Mouse (Mus musculus) embryonic stem cell, embryonic (primary cell): ENCODE measurements around the gene Csnk1g2.

ENCODE experiments used
- CTCF ChIA-PET, 4 experiments: fragments of 300-600 bp in 2 of 4; fragments of 350-600 bp in 2 of 4; sonication (Branson Sonifier 250); formaldehyde crosslinking; loops; one replicate each; lab custom pipeline; 2022; ENCODE audit warnings: inconsistent platforms in 2 of 4; lab: Charles Lee
- POLR2A ChIA-PET, 4 experiments: fragments of 300-600 bp in 2 of 4; fragments of 350-600 bp in 2 of 4; sonication (Branson Sonifier 250); formaldehyde crosslinking; loops; one replicate each; lab custom pipeline; 2022; ENCODE audit warnings: antibody characterized with exemption in 4 of 4, inconsistent platforms in 1 of 4; lab: Charles Lee

The Csnk1g2 gene

DNA sequence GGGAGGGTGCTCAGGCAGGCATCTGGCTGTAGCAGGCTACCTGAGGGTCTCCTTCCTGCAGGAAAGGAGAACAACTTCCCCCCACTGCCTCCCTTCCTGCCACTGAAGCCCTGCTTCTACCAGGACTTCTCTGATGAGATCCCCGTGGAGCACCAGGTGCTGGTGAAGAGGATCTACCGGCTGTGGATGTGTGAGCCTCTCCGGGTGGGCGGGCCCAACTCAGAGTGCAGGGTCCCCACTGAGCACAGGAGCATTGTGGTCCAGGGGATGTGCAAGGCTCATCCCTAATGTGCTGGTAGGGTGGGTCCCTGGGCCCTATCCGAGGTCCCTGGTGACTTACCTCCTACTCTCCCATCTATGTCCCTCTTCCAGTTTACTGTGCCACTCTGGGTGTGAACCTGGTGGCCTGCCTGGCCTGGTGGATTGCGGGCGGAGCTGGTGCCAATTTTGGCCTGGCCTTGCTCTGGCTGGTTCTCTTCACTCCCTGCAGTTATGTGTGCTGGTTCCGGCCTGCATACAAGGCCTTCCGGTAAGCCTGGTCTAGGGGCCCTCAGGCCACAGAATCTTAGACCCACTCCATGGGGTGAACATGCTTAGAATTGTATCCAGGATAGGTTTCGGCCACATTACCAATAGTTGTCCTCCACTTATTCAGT lies 13.2 kb upstream of the Csnk1g2 start:
- ChIA-PET CTCF (interaction anchor here in 1 of 4 experiments (2.6 kb wide), 1 partner anchor 11 kb away, joined by 38 read pairs; the partner anchor contains the start of gene Csnk1g2), POLR2A (interaction anchor here in 2 of 4 experiments (0.9 to 5.6 kb wide), 10 partner anchors 10 to 66 kb away, joined by 3 to 44 read pairs (median 14); partner anchors contain the start of genes Abhd17a (in 1 of the 2) and Klf16 (in 1 of the 2))

DNA sequence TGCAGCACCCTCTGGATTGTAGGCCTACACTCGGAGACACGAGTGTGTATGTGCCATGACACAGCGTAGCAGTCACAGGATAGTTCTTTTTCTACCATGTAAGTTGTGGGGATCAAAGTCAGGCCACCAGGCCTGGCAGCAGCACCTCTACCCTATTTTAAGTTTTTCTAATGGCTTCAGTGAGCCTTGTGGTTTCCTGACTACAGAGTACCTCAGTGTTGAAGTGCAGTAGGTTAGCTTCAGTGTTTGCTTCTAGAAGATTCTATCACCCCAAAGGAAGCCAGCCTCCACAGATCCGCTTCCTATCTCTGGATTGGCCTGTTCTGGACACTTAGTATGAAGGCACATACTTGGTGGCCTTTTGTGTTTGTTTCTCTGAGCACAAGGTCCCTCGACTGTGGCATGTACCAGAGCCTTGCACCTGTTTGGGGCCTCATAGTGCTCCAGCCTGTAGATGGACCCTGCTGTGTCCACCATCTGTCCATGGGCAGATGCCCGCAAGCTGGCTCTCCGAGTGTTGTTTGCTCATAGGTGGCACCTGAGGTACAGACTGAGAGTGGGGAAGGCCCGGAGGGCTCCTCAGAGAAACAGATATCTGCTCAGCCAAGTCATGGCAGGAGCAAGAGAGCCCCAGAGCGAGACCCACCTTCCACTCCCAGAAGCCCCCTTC lies 12.4 kb upstream of the Csnk1g2 start:
- ChIA-PET CTCF (interaction anchor here (0.5 to 2.6 kb wide), 46 partner anchors 7 to 995 kb away, joined by 3 to 38 read pairs (median 5); partner anchors contain the start of genes Adat3 (in 2 of the 4), Csnk1g2 (in 2 of the 4), Scamp4 (in 2 of the 4) and Abhd17a (in 1 of the 4)), POLR2A (interaction anchor here in 3 of 4 experiments (0.6 to 5.6 kb wide), 30 partner anchors 9 to 221 kb away, joined by 3 to 44 read pairs (median 5); partner anchors contain the start of genes Abhd17a (in 2 of the 3), Csnk1g2 (in 2 of the 3) and Klf16 (in 1 of the 3))

DNA sequence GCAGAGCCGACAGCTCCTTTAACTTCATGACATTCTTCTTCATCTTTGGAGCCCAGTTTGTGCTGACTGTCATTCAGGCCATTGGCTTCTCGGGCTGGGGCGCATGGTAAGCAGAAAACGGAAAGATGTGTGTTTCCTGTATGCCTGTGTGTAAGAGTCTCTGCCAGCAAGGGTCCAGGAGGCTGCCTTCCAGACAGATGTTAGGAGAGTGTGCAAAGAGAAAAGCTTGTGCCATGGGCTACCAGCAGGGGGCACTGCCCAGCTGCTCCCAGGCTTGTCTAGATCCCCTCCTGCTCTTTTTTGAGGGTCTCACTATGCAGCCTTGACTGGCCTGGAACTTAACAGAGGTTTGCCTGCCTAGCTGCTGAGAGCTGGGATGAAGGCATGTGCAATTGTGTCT lies 11.6 kb upstream of the Csnk1g2 start:
- POLR2A ChIA-PET, result interaction anchor here (0.6 to 5.6 kb wide), 43 partner anchors 7 to 220 kb away, joined by 3 to 44 read pairs (median 5); partner anchors contain the start of genes Csnk1g2 (in 3 of the 4), Abhd17a (in 2 of the 4), Adat3 (in 2 of the 4) and Scamp4 (in 2 of the 4)
- CTCF ChIA-PET, result interaction anchor here (0.5 to 2.6 kb wide), 64 partner anchors 8 to 994 kb away, joined by 3 to 38 read pairs (median 4); partner anchors contain the start of genes Csnk1g2 (in 3 of the 4), Adat3 (in 2 of the 4), Rexo1 (in 2 of the 4) and Scamp4 (in 2 of the 4)

DNA sequence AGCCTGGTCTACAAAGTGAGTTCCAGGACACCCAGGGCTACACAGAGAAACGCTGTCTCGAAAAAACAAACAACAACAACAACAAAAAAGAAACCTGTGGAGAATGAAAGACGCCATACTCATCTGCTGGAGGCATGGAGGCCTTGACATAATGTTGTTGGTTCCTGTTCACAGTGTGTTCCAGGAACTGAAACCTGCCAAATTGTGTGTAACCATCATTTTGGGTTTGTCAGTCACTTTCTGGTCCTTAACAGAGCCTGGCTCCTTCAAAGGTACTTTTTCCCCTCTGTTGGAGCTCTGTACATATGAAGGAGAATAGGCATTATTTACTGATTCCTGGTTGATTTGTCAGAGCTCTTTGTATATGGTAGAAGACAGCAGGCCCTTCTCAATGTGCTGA lies 10.7 kb upstream of the Csnk1g2 start:
- POLR2A ChIA-PET, result interaction anchor here in 2 of 4 experiments (0.8 to 5.6 kb wide), 16 partner anchors 8 to 219 kb away, joined by 3 to 44 read pairs (median 10); partner anchors contain the start of genes Abhd17a (in 2 of the 2), Adat3 (in 2 of the 2), Csnk1g2 (in 2 of the 2) and Scamp4 (in 2 of the 2)
- CTCF ChIA-PET, result interaction anchor here (0.6 to 2.6 kb wide), 25 partner anchors 8 to 144 kb away, joined by 3 to 38 read pairs (median 4); partner anchors contain the start of genes Adat3 (in 2 of the 4), Csnk1g2 (in 2 of the 4), Scamp4 (in 2 of the 4) and Abhd17a (in 1 of the 4)

DNA sequence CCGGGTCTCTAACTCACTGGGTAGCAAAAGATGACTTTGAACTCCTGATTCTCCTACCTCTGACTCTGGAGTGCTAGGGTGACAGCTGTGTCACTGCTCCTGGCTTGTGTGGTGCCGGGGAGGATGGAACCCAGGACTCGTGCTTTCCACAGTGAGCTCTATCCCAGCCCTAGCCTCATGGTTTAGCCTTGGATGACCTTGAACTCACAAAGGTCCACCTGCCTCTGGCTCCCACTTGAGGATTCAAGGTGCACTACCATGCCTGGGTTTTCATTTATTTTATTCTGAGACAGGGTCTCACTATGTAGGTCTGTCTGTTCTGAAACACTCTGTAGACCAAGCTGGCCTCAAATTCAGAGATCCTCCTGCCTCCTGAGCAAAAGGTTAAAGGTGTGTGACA lies 8.8 kb upstream of the Csnk1g2 start:
- ChIA-PET POLR2A (interaction anchor here (0.6 to 5.6 kb wide), 22 partner anchors 8 to 284 kb away, joined by 3 to 44 read pairs (median 4); partner anchors contain the start of genes Adat3 (in 2 of the 4), Csnk1g2 (in 2 of the 4), Scamp4 (in 2 of the 4) and Abhd17a (in 1 of the 4)), CTCF (interaction anchor here in 2 of 4 experiments (0.6 to 2.0 kb wide), 8 partner anchors 9 to 286 kb away, joined by 3 to 15 read pairs (median 4); partner anchors contain the start of genes Abhd17a (in 1 of the 2), Csnk1g2 (in 1 of the 2) and Mknk2 (in 1 of the 2))

DNA sequence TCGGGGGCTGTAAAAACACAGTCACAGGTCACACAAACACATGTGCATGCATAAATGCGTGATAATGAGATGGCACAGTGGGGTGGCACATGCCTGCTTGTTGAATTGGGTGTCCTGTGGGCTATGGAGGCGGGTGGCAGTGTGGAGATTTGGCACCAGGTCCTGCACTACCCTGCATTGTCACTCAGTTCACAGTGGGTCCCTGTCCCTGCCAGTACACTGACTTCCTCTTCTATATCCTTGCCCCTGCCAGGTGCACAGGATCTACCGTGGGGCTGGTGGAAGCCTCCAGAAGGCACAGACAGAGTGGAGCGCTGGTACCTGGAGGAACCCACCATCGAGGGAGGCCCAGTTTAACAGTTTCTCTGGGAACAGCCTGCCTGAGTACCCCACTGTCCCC lies 8.3 kb upstream of the Csnk1g2 start:
- POLR2A ChIA-PET, result interaction anchor here in 3 of 4 experiments (0.6 to 5.6 kb wide), 18 partner anchors 8 to 285 kb away, joined by 3 to 44 read pairs (median 4); partner anchors contain the start of genes Csnk1g2 (in 2 of the 3), Abhd17a (in 1 of the 3), Adat3 (in 1 of the 3) and Klf16 (in 1 of the 3)
- CTCF ChIA-PET, result interaction anchor here in 2 of 4 experiments (0.7 to 2.0 kb wide), 5 partner anchors 8 to 286 kb away, joined by 3 to 15 read pairs (median 6); partner anchors contain the start of genes Abhd17a (in 1 of the 2), Csnk1g2 (in 1 of the 2) and Mknk2 (in 1 of the 2)

DNA sequence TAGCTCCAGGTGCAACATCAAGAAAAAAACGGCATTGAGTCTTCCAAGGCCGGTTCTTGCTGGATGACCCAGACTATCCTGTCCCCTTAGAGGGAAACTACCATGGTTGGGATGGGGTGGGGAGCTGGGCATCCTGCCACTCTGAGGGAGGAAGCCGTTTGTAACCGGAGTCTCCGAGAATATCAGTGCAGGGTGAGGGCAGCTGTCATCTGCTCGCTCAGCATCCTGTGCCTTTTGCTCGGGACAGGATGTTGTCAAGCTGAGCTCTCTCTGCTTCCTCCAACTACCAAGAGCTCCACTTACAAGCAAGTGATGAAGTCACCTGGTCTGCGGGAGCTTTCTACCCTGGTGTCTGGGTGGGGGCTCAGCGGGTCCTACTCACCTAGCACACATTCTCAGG lies 4.5 kb upstream of the Csnk1g2 start:
- ChIA-PET CTCF (interaction anchor here in 3 of 4 experiments (0.7 to 1.4 kb wide), 5 partner anchors 39 to 538 kb away, joined by 3 to 4 read pairs (median 4); no protein-coding TSS in a partner anchor), POLR2A (interaction anchor here in 3 of 4 experiments (0.6 to 7.8 kb wide), 27 partner anchors 7 to 451 kb away, joined by 3 to 117 read pairs (median 5); partner anchors contain the start of genes Adat3 (in 2 of the 3), Gm49322 (in 2 of the 3), Rexo1 (in 2 of the 3) and Scamp4 (in 2 of the 3))

DNA sequence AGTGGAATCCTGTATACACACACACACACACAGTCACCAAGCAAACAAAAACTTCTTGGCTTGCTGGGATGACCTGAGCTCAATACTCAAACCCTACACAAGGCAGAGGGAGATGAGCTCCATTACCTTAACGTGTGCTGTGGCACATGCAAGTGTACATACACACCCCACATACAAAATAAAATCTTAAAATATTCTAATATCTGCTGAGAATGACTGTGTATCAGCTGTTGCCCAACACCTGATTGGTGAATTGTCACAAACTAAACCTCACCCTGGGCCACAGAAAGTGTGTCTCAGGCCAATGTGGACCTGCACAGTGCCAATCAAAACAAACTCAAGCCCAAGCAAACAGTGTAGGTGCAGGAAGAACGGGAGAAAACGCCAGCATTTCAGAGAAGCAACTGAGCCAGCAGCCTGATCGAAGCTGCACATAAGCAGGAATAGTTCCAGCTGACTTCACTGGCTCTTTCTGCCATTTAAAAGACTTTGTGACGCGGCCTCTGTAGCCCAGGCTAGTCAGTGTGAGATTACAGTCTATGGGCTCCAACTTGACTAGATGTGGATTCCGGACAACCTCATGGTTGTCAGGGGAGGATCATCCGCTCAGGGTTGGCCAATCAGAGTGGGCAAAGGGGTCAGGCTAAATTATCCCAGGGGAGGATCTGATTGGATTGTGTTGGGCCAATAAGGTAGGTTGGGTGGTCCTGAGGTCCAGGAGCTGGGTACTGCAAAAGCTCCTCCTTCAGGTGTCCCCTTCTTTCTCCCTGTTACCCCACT lies 3.0 kb upstream of the Csnk1g2 start:
- POLR2A ChIA-PET, result interaction anchor here (0.6 to 10.3 kb wide), 101 partner anchors 9 to 765 kb away, joined by 3 to 157 read pairs (median 4); partner anchors contain the start of genes Adat3 (in 4 of the 4), Scamp4 (in 4 of the 4), Gm49322 (in 3 of the 4) and Mknk2 (in 3 of the 4)

DNA sequence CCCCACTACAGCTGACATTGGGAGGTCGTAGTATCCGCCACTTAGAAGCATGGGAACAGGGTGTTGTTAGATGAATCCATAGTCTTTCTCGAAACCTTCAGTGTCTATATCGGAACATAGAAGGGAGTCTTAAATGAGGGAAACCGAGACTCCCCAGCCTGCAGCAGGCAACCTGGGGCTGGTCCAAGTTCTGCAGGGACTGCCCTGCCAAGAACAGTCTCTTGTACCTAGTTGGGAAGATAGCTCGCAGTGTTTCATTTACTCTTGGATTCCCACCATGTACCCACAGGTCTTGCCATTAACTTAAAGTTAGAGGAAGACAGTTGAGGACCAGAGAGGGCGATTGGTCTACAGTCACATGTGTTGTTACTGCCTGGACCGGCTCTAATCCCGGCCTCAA lies 2.3 kb upstream of the Csnk1g2 start:
- ChIA-PET CTCF (interaction anchor here (0.6 to 4.0 kb wide), 17 partner anchors 9 to 260 kb away, joined by 3 to 38 read pairs (median 4); partner anchors contain the start of genes Atp8b3 (in 1 of the 4), Klf16 (in 1 of the 4) and Rexo1 (in 1 of the 4)), POLR2A (interaction anchor here (0.5 to 10.3 kb wide), 97 partner anchors 9 to 711 kb away, joined by 3 to 157 read pairs (median 5); partner anchors contain the start of genes Adat3 (in 4 of the 4), Scamp4 (in 4 of the 4), Gm49322 (in 3 of the 4) and Mknk2 (in 3 of the 4))

More for the DNA sequence above, 3.0 kb upstream of the Csnk1g2 start:
- CTCF ChIA-PET, result interaction anchor here (0.6 to 4.0 kb wide), 19 partner anchors 9 to 696 kb away, joined by 3 to 38 read pairs (median 4); partner anchors contain the start of genes Atp8b3 (in 1 of the 4), Klf16 (in 1 of the 4), Midn (in 1 of the 4) and Rexo1 (in 1 of the 4)

DNA sequence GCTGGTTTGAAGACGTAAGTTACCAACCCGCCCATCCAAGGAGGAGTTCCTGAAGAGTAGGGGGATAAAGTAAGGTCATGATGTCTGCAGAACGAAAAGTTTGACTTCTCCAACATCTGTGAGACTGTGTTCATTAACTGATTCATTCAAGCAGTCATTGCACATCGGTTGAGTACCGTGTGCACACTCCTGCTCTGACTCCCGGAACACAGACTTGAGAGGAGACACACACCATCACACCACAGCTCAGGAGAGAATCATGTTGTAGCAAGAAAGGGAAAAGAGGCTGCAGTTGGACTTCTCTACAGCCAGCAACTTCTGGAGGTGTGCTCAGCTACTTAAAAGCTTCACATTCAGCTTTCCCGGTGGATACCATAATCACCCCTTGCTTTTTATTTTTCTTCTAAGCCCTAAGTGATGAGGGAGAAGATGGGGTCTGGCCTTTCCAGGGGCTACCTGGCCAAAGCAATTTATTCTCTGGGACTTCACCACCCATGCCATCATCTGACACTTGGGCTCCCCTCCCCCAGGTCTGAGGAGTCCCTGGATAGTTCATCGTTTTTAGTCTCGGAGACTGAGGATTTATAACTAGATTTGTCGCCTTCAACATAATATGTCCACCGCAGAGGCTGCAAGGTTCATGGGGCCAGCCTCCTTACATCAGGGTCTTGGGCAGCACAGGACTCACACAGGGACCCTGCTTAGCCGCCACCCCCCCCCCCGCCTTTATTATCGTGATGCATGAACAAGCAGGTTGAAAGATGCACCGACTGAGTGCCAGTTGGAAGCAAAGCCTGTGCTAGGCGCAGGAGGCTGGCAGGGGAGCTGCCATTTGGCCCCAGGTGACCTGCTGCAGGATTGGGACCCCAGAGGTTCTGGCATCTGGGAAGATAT lies 1.6 kb upstream of the Csnk1g2 start:
- ChIA-PET CTCF (interaction anchor here (0.9 to 4.0 kb wide), 11 partner anchors 10 to 67 kb away, joined by 3 to 38 read pairs (median 6); partner anchors contain the start of genes Klf16 (in 1 of the 4) and Rexo1 (in 1 of the 4)), POLR2A (interaction anchor here (0.5 to 10.3 kb wide), 75 partner anchors 8 to 569 kb away, joined by 3 to 157 read pairs (median 7); partner anchors contain the start of genes Adat3 (in 3 of the 4), Gm49322 (in 3 of the 4), Mknk2 (in 3 of the 4) and Scamp4 (in 3 of the 4))

DNA sequence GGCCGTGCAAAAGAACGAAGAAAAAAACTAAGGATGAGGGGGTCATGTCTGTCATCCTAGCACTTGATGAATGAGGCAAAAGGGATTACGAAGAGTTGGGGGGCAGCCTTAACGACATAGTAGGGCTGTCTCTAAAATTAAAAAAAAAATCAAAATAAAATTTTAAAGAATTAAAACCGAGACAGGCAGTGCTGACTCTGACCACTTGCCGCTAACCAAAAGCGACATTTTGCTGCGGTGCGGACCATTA lies 1.0 kb upstream of the Csnk1g2 start:
- ChIA-PET POLR2A (interaction anchor here (0.5 to 10.3 kb wide), 117 partner anchors 8 to 671 kb away, joined by 3 to 232 read pairs (median 6); partner anchors contain the start of genes Abhd17a (in 3 of the 4), Gadd45b (in 3 of the 4), Klf16 (in 3 of the 4) and Mknk2 (in 3 of the 4)), CTCF (interaction anchor here (0.6 to 4.0 kb wide), 19 partner anchors 8 to 517 kb away, joined by 3 to 38 read pairs (median 6); partner anchors contain the start of genes Abhd17a (in 1 of the 4), Adat3 (in 1 of the 4), Atp8b3 (in 1 of the 4) and Rexo1 (in 1 of the 4))

DNA sequence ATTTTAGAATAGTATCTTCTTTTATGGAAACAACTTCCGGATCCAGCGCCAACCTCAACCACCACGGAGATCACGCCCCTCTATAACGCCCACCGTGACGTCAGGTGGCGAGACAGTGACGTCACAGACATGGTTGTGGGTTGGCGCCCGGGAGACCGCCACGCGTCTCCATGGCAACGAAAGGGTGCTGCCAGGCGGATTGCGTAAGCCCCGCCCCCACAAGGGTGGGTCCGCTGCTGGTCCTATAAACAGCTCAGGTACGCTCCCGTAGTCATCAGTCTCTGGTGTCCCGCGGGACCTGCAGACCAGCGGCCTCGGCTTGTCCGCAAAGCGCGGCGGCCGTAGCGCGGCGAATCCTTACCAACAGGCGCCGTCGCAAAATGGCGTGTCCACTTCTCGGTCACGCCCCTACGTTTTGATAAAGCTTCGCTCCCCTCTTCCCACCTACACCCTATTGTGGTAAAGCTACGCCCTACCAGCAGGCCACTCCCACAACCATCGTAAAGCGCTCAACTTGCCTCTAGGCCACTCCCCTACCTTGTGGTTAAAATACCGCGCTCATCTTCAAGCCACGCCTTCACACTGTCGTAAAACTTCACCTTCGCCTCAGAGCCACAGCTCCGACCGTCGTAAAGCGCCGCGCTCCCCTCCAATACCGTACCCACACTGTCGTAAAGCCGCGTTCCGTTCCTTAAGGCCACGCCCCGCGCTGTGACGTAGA lies 538 bp upstream of the Csnk1g2 start:
- ChIA-PET CTCF (interaction anchor here (0.5 to 4.0 kb wide), 36 partner anchors 8 to 671 kb away, joined by 3 to 38 read pairs (median 4); partner anchors contain the start of genes Atp8b3 (in 2 of the 4), Rexo1 (in 2 of the 4), Abhd17a (in 1 of the 4) and Adat3 (in 1 of the 4)), POLR2A (interaction anchor here (0.5 to 10.3 kb wide), 159 partner anchors 8 to 999 kb away, joined by 3 to 232 read pairs (median 5); partner anchors contain the start of genes Abhd17a (in 3 of the 4), Gadd45b (in 3 of the 4), Klf16 (in 3 of the 4) and Mknk2 (in 3 of the 4))

DNA sequence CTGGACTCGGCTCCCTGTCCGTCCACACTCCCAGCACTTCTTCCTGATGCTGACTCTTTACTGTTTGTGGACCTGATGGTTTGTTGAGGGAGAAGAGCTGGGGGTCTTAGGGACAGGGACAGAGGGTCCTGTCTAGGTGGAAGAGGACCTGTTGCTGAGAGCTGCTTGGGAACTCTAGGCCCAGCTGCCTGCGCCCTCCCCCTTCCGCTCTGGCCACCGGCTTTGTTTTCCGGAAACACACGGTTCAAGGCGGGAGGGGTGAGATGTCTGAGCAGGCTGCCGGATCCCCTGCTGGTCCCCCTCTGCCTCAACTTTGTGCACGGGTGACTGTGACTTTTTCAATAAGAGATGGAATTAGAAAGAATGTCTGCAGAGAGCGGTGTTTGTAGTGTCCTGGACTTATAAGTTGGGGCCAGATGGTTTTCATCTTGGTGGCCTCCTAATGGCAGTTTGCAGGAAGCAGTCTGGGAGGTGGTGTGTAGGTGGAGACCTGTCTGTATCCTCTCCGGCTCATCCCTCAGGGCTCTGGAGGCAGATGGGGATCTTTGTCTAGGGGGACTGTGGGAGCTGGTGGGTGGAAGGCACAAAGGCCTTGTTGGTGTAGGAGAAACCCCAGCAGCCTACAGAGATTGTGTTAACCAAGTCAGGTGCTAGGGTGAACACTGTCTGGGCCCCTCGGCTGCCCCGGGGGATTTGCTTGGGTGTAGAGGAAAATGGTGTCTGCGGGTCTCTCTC lies 986 bp downstream of the Csnk1g2 start:
- CTCF ChIA-PET, result interaction anchor here in 2 of 4 experiments (0.8 to 1.5 kb wide), 4 partner anchors 12 to 45 kb away, joined by 3 to 4 read pairs (median 3); no protein-coding TSS in a partner anchor
- POLR2A ChIA-PET, result interaction anchor here (0.6 to 10.3 kb wide), 34 partner anchors 8 to 483 kb away, joined by 3 to 232 read pairs (median 10); partner anchors contain the start of genes Abhd17a (in 2 of the 4), Atp8b3 (in 2 of the 4), Klf16 (in 2 of the 4) and Mknk2 (in 2 of the 4)
